Mouse (Mus musculus) layer of hippocampus, postnatal 25 days (tissue): Measurements from ENCODE around the gene Atp2c1. TPM values are rescaled to one million over a fixed set of nuclear protein-coding genes. Genes with fewer than 3 reads are reported as not detected.

Experiments used
- DNase-seq, 2 experiments: peaks; one replicate each; pipeline ENCODE4 v3.0.0; 2022; ENCODE audit warnings: mixed read lengths in 2 of 2, low spot score in 1 of 2; ENCODE audit errors: extremely low spot score in 1 of 2
- total RNA-seq, 2 experiments: library from RNA; stranded (reverse); gene quantifications; 2 replicates each; pipeline ENCODE4 v1.2.3; 2021

Gene Atp2c1
- total RNA-seq: 100 to 1,000 TPM; 244 to 253 TPM

- no peak for DNase-seq
These were observed at the start of gene Atp2c1 for GRCm38 (mm10) chr9:105527219-105527618. Gene Atp2c1 (minus strand): TSS chr9:105527319.

- DNase-seq: no peak
These were observed 30.3 kb upstream of the Atp2c1 start for GRCm38 (mm10) chr9:105557452-105557851.

GRCm38 (mm10) chr9:105556141-105556735 lies 29.1 kb upstream of the Atp2c1 start:
- DNase-seq: no peak

GRCm38 (mm10) chr9:105554439-105554807 lies 27.3 kb upstream of the Atp2c1 start:
- no peak for DNase-seq

- no peak for DNase-seq
These were observed 26.7 kb upstream of the Atp2c1 start for GRCm38 (mm10) chr9:105553629-105554438.

GRCm38 (mm10) chr9:105551407-105551806 lies 24.3 kb upstream of the Atp2c1 start:
- DNase-seq: no peak

- no peak for DNase-seq
These were observed 22.0 kb upstream of the Atp2c1 start for GRCm38 (mm10) chr9:105549096-105549495.

GRCm38 (mm10) chr9:105544013-105544750 lies 17.1 kb upstream of the Atp2c1 start:
- no peak for DNase-seq

GRCm38 (mm10) chr9:105537473-105537872 lies 10.4 kb upstream of the Atp2c1 start:
- peak in 1 of 2 experiments; percentile 27 for DNase-seq

GRCm38 (mm10) chr9:105536877-105537276 lies 9.8 kb upstream of the Atp2c1 start:
- DNase-seq: no peak

GRCm38 (mm10) chr9:105525355-105525754 lies 1.8 kb downstream of the Atp2c1 start:
- DNase-seq: no peak

- no peak for DNase-seq
These were observed 4.1 kb downstream of the Atp2c1 start for GRCm38 (mm10) chr9:105523038-105523437.

- no peak for DNase-seq
These were observed 5.1 kb downstream of the Atp2c1 start for GRCm38 (mm10) chr9:105522063-105522462.

GRCm38 (mm10) chr9:105520776-105521552 lies 6.2 kb downstream of the Atp2c1 start:
- no peak for DNase-seq

- peak in 1 of 2 experiments; percentile 35 for DNase-seq
These were observed 7.7 kb downstream of the Atp2c1 start for GRCm38 (mm10) chr9:105519278-105519883.

- no peak for DNase-seq
These were observed 23.4 kb downstream of the Atp2c1 start for GRCm38 (mm10) chr9:105503690-105504089.

GRCm38 (mm10) chr9:105502389-105502788 lies 24.7 kb downstream of the Atp2c1 start:
- no peak for DNase-seq

GRCm38 (mm10) chr9:105495316-105496174 lies 31.6 kb downstream of the Atp2c1 start:
- peak in 1 of 2 experiments; percentile 42 for DNase-seq
